Mouse (Mus musculus): ENCODE results near the gene Grm3.
A peak's percentile ranks its signal among the peaks of the same experiment; 100 is the strongest.

The Grm3 gene

DNA sequence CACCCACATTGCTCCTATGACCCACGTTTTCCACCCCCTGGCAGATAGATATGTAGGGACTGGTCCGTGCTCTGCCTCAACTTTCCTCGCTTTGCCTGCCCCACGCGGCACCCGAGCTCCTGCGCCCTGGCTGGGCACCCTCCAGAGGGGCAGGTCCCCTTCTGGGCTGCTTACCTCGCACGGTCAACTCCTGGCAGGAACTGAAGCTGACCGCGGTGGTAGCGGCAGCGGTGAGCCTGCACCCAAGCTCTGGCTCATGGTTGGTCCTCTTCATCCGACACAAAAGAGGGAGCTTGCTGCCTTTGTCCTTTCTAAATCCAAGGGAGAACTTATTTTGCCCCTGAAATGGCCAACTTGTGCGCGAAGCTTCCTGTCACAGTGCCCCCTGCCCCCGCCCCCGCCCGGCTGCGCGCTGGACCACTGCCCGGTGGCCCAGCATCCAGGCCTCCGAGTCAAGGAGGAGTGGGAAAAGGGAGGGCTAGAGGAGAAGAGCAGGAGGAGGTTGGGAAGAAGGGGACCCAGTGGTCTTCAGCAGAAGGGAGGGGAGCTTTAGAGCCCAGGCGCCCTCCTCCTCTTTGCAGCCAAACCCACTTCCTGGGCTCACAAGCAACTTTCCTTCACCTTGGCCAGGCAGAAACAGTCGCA is at the start of gene Grm3:
Gene Grm3 (minus strand): TSS at position 215 of the 645 bp plus-strand sequence.
- Histone ChIP-seq H3K36me3 (ENCODE audit: insufficient read depth, low read length) (no peaks in the 10 kb centered on the region), H3K4me1 (replicated peaks; ENCODE audit: low read depth, low read length) (peaks cover 20% of the 10 kb centered on the region), H3K9me3 (ENCODE audit: low read length) (no peaks in the 10 kb centered on the region), H3K27me3 (ENCODE audit: insufficient read depth, low read length) (peaks cover 27% of the 10 kb centered on the region), H3K4me3 (replicated peaks; ENCODE audit: low read length) (peak within 1 kb of the TSS; percentile 74)
- no peak for TF ChIP-seq POU5F1 (IDR thresholded peaks at IDR 0.05; ENCODE audit: borderline replicate concordance, low read length)
- TF ChIP-seq CTCF (conservative IDR thresholded peaks at IDR 0.05; ENCODE audit: low read length): no peak
- TF ChIP-seq NANOG (IDR thresholded peaks at IDR 0.05; ENCODE audit: borderline replicate concordance, low read length): no peak

DNA sequence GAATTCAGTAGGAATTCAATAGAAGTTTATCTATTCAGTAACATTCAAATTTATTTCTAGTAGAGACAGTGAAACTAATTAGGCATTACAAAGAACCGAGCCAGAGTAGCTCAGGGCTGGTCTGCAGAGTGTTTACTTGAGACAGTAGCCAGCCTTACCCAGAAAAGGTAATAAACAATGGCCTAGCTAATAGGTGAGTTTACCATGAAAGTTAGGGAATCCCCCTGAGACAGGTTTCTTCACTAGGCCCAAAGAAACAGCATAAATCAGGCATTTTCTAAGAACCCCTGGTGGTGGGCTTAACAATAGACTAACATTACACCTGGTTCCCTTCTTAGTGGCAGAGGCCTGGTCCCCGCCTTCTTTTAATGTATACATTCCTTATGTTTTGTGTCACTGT is 30.8 kb upstream of the Grm3 start:
- TF ChIP-seq CTCF (conservative IDR thresholded peaks at IDR 0.05; ENCODE audit: low read length) (no peak), NANOG (IDR thresholded peaks at IDR 0.05; ENCODE audit: borderline replicate concordance, low read length) (no peak), POU5F1 (IDR thresholded peaks at IDR 0.05; ENCODE audit: borderline replicate concordance, low read length) (no peak)

DNA sequence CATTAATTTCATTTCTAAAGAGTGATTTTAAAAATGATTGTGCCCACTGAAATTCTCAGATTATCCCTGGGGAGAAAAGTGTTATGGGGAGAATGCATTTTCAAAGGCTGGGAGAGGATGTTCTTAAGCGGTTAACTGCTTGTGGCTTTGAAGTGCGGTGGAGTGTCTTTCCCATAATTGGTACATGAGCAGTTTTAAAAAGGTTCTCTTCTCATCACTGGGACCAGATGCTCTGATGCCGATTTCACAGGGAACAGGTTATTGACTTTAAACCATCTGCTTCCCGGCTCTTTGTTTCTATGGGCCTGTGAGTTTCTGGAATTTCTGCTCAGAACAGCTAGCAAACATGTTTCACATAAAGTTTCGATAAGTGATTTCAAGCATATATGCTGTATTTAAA is 23.2 kb upstream of the Grm3 start:
- TF ChIP-seq CTCF (conservative IDR thresholded peaks at IDR 0.05; ENCODE audit: low read length): no peak
- no peak for TF ChIP-seq POU5F1 (IDR thresholded peaks at IDR 0.05; ENCODE audit: borderline replicate concordance, low read length)
- TF ChIP-seq NANOG (IDR thresholded peaks at IDR 0.05; ENCODE audit: borderline replicate concordance, low read length): no peak
- H3K4me1 ChIP-seq (replicated peaks; ENCODE audit: low read depth, low read length): no peaks in the 10 kb centered on the region
- no peaks in the 10 kb centered on the region for H3K27me3 ChIP-seq (ENCODE audit: insufficient read depth, low read length)

More for the DNA sequence above, 30.8 kb upstream of the Grm3 start:
- no peak overlapping the region for H3K4me3 ChIP-seq (replicated peaks; ENCODE audit: low read length)
- H3K27me3 ChIP-seq (ENCODE audit: insufficient read depth, low read length): no peaks in the 10 kb centered on the region
- H3K9me3 ChIP-seq (ENCODE audit: low read length): no peaks in the 10 kb centered on the region
- peaks cover 10% of the 10 kb centered on the region for H3K4me1 ChIP-seq (replicated peaks; ENCODE audit: low read depth, low read length)
- H3K36me3 ChIP-seq (ENCODE audit: insufficient read depth, low read length): no peaks in the 10 kb centered on the region

DNA sequence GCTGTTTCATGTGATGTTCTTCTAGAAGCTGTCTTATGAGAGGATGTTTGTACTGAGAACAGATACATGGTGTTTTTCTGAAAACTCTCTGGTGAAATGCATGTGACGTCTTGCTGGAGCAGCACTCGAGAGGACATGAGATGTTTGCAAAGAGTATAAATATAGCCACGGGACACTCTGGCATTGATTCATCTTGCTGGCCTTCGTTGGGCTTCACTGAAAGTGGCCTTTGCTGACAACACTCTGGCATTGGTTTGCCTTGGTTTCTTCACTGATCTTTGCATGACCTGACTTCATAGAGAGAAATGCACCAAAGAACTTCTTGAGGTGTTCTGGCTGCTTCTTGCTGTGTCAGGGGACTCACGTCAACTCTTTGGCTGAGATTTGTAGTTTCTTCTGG is 19.1 kb upstream of the Grm3 start:
- Histone ChIP-seq H3K4me3 (replicated peaks; ENCODE audit: low read length) (no peak overlapping the region), H3K27me3 (ENCODE audit: insufficient read depth, low read length) (no peaks in the 10 kb centered on the region), H3K9me3 (ENCODE audit: low read length) (no peaks in the 10 kb centered on the region; the same call in 1 of the 2 replicates), H3K4me1 (replicated peaks; ENCODE audit: low read depth, low read length) (no peaks in the 10 kb centered on the region), H3K36me3 (ENCODE audit: insufficient read depth, low read length) (no peaks in the 10 kb centered on the region)
- TF ChIP-seq POU5F1 (IDR thresholded peaks at IDR 0.05; ENCODE audit: borderline replicate concordance, low read length) (no peak), NANOG (IDR thresholded peaks at IDR 0.05; ENCODE audit: borderline replicate concordance, low read length) (no peak), CTCF (conservative IDR thresholded peaks at IDR 0.05; ENCODE audit: low read length) (no peak)

More for the DNA sequence above, 23.2 kb upstream of the Grm3 start:
- Histone ChIP-seq H3K4me3 (replicated peaks; ENCODE audit: low read length) (no peak overlapping the region), H3K36me3 (ENCODE audit: insufficient read depth, low read length) (no peaks in the 10 kb centered on the region), H3K9me3 (ENCODE audit: low read length) (no peaks in the 10 kb centered on the region; the same call in 1 of the 2 replicates)

DNA sequence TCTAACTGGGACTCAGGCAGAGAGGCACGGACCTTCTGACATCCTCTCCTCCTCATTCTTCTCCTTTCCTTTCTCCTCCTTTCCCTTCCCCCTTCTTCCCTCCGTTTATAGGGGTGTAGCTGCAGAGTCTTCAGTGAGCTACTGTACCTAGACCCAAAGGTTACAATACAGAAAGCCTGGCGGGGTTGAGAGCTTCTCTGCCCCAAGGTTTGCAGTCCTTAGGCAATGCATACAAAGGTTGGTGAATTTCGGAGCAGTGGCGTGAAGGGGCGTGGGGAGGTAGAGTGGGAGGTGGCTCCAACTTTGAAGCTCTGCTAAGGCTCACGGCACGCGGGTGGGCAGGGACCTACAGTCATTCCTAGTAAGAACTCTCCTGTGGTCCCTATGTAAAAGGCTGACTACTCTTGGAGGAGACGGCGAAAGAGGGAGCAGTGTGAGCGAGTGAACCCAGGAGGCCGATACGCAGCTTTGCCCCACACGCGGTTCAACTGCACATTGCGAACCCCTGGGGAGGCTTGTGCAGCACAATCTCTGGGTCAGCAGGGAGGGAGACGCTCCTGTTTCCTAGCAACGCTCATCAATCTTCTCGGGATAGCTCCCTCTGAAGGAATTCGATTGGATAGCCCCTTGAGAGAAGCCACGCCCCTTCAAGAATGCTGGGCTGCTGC is 765 bp upstream of the Grm3 start:
- peak overlapping the region; percentile 74 for H3K4me3 ChIP-seq (replicated peaks; ENCODE audit: low read length)
- H3K36me3 ChIP-seq (ENCODE audit: insufficient read depth, low read length): no peaks in the 10 kb centered on the region
- H3K4me1 ChIP-seq (replicated peaks; ENCODE audit: low read depth, low read length): peaks cover 20% of the 10 kb centered on the region
- TF ChIP-seq POU5F1 (IDR thresholded peaks at IDR 0.05; ENCODE audit: borderline replicate concordance, low read length) (no peak), NANOG (IDR thresholded peaks at IDR 0.05; ENCODE audit: borderline replicate concordance, low read length) (no peak), CTCF (conservative IDR thresholded peaks at IDR 0.05; ENCODE audit: low read length) (no peak)
- H3K27me3 ChIP-seq (ENCODE audit: insufficient read depth, low read length): peaks cover 27% of the 10 kb centered on the region
- no peaks in the 10 kb centered on the region for H3K9me3 ChIP-seq (ENCODE audit: low read length)

DNA sequence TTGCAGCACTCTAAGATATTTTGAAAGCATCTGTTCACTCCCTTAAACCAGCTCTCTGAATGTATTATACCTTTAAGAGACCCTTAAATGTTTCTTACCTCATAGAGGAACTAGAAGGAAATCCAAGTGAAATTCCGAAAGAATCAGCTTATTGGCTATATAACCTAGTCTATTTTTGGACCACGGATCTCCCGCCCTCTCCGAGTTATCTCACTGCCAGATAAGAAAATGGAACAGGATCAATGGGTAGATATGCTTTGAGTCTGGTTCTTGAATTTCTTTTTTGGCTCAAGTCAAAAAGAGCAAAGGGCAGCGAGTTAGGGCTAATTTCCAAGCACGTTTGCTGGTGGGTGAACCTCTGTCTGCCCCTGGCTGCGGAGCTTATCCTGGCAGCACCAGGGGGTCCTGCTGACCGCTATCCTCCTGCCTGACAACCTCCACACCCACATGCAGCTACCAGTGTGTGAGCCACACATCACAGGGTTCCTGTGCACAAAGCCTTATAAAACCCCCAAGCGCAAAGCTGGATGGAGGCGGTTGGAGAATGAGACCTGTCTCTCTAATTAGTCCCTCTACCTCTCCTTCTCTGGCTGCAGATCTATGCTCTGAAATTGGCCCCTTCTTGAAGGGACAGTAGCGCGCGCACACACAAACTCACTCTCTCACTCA is 549 bp downstream of the Grm3 start:
- H3K4me3 ChIP-seq (replicated peaks; ENCODE audit: low read length): peak overlapping the region; percentile 74
- TF ChIP-seq CTCF (conservative IDR thresholded peaks at IDR 0.05; ENCODE audit: low read length) (no peak), NANOG (IDR thresholded peaks at IDR 0.05; ENCODE audit: borderline replicate concordance, low read length) (no peak), POU5F1 (IDR thresholded peaks at IDR 0.05; ENCODE audit: borderline replicate concordance, low read length) (no peak)
- peaks cover 27% of the 10 kb centered on the region for H3K27me3 ChIP-seq (ENCODE audit: insufficient read depth, low read length)

DNA sequence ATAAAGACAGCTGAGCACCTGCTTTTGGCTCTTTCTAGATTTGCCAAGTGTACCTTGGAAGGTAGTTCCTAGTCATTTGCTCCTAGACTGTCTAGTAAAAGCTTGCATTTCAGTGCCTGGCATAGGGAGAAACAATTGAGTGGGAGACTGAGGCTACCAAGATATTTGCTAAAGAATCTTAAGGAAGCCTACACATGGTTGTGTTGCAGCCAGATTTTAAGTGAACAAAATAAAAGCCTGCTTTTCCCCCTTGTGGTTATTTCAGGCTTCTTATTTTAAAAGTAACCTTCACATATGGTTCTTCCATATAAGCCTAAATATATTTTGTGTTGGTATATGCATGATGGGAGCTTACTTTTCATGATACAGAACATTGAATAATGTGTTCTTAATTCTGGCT is 3.8 kb downstream of the Grm3 start:
- peaks cover 19% of the 10 kb centered on the region for H3K4me1 ChIP-seq (replicated peaks; ENCODE audit: low read depth, low read length)
- peaks cover 27% of the 10 kb centered on the region for H3K27me3 ChIP-seq (ENCODE audit: insufficient read depth, low read length)
- no peak for TF ChIP-seq POU5F1 (IDR thresholded peaks at IDR 0.05; ENCODE audit: borderline replicate concordance, low read length)
- TF ChIP-seq CTCF (conservative IDR thresholded peaks at IDR 0.05; ENCODE audit: low read length): no peak
- TF ChIP-seq NANOG (IDR thresholded peaks at IDR 0.05; ENCODE audit: borderline replicate concordance, low read length): no peak
- H3K4me3 ChIP-seq (replicated peaks; ENCODE audit: low read length): no peak overlapping the region
- H3K9me3 ChIP-seq (ENCODE audit: low read length): no peaks in the 10 kb centered on the region
- H3K36me3 ChIP-seq (ENCODE audit: insufficient read depth, low read length): no peaks in the 10 kb centered on the region

More for the DNA sequence above, 549 bp downstream of the Grm3 start:
- peaks cover 20% of the 10 kb centered on the region for H3K4me1 ChIP-seq (replicated peaks; ENCODE audit: low read depth, low read length)
- H3K36me3 ChIP-seq (ENCODE audit: insufficient read depth, low read length): no peaks in the 10 kb centered on the region
- no peaks in the 10 kb centered on the region for H3K9me3 ChIP-seq (ENCODE audit: low read length)

DNA sequence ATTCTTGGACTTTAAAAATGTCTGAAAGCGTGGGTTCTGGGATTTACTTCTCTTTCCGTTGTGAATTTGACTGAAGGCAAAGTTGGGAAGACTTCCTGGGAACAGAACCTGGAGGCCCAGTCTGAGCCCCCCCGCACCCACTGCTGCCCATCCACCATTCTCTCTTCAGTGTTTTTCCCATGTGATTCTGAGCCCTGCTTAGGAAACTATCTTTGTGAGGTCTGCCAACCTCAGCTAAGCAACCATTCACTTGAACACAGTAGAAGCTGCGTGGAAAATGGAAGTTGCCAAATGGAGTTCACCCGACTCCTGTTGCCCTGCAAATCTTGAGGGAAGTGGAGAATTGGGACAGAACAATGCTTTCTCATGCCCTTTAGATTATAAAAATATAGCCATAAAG is 8.7 kb downstream of the Grm3 start:
- H3K36me3 ChIP-seq (ENCODE audit: insufficient read depth, low read length): no peaks in the 10 kb centered on the region
- no peaks in the 10 kb centered on the region for H3K27me3 ChIP-seq (ENCODE audit: insufficient read depth, low read length)
- no peaks in the 10 kb centered on the region for H3K9me3 ChIP-seq (ENCODE audit: low read length)
- no peak overlapping the region for H3K4me3 ChIP-seq (replicated peaks; ENCODE audit: low read length)
- no peak for TF ChIP-seq CTCF (conservative IDR thresholded peaks at IDR 0.05; ENCODE audit: low read length)
- H3K4me1 ChIP-seq (replicated peaks; ENCODE audit: low read depth, low read length): no peaks in the 10 kb centered on the region
